Mouse (Mus musculus): ENCODE measurements around the gene Brca1.
"Not testable (repeated sequence)": the region's sequence is repeated elsewhere in the genome, so short reads cannot be mapped to it uniquely, and the experiment has no call there.

Gene Brca1

GRCm38 (mm10) chr11:101470206-101470605 is 81.5 kb downstream of the Brca1 start:
- DNase-seq (ENCODE audit: low spot score in 2 of 2), result no peak

- no peak for DNase-seq (ENCODE audit: low spot score in 2 of 2)
These were observed 82.6 kb downstream of the Brca1 start for GRCm38 (mm10) chr11:101469155-101469554.

- DNase-seq (ENCODE audit: low spot score in 2 of 2), result no peak
These were observed 83.0 kb downstream of the Brca1 start for GRCm38 (mm10) chr11:101468731-101469130.

GRCm38 (mm10) chr11:101468263-101468688 is 83.5 kb downstream of the Brca1 start:
- DNase-seq (ENCODE audit: low spot score in 2 of 2), result no peak

- DNase-seq (ENCODE audit: low spot score in 2 of 2), result peak; percentile 40 to 65
These were observed 84.1 kb downstream of the Brca1 start for GRCm38 (mm10) chr11:101467477-101468262.

- not testable (repeated sequence) for DNase-seq (ENCODE audit: low spot score in 2 of 2)
These were observed 85.2 kb downstream of the Brca1 start for GRCm38 (mm10) chr11:101466552-101466950.

GRCm38 (mm10) chr11:101465869-101466551 is 85.7 kb downstream of the Brca1 start, which contains the start of gene Vat1:
Gene Vat1, minus strand, starts transcription at chr11:101466230.
- peak; percentile 61 to 71 for DNase-seq (ENCODE audit: low spot score in 2 of 2)

GRCm38 (mm10) chr11:101465101-101465868 is 86.5 kb downstream of the Brca1 start:
- DNase-seq (ENCODE audit: low spot score in 2 of 2), result peak; percentile 41 to 53

GRCm38 (mm10) chr11:101464211-101465100 is 87.3 kb downstream of the Brca1 start, which contains the start of gene Rnd2:
Gene Rnd2, plus strand, starts transcription at chr11:101464999.
- no peak for DNase-seq (ENCODE audit: low spot score in 2 of 2)

GRCm38 (mm10) chr11:101462583-101463440 is 88.9 kb downstream of the Brca1 start:
- no peak for DNase-seq (ENCODE audit: low spot score in 2 of 2)

- no peak for DNase-seq (ENCODE audit: low spot score in 2 of 2)
These were observed 89.6 kb downstream of the Brca1 start for GRCm38 (mm10) chr11:101462141-101462540.

- DNase-seq (ENCODE audit: low spot score in 2 of 2), result no peak
These were observed 91.4 kb downstream of the Brca1 start for GRCm38 (mm10) chr11:101460321-101460720.

- DNase-seq (ENCODE audit: low spot score in 2 of 2), result no peak
These were observed 92.0 kb downstream of the Brca1 start for GRCm38 (mm10) chr11:101459716-101460115.

GRCm38 (mm10) chr11:101458217-101458616 is 93.5 kb downstream of the Brca1 start:
- DNase-seq (ENCODE audit: low spot score in 2 of 2), result no peak

GRCm38 (mm10) chr11:101457631-101458030 is 94.1 kb downstream of the Brca1 start:
- no peak for DNase-seq (ENCODE audit: low spot score in 2 of 2)

- no peak for DNase-seq (ENCODE audit: low spot score in 2 of 2)
These were observed 96.1 kb downstream of the Brca1 start for GRCm38 (mm10) chr11:101455627-101456026.

GRCm38 (mm10) chr11:101454702-101455101 is 97.1 kb downstream of the Brca1 start:
- DNase-seq (ENCODE audit: low spot score in 2 of 2), result no peak

GRCm38 (mm10) chr11:101452093-101452774 is 99.5 kb downstream of the Brca1 start:
- no peak for DNase-seq (ENCODE audit: low spot score in 2 of 2)

GRCm38 (mm10) chr11:101451536-101451935 is 100.2 kb downstream of the Brca1 start:
- no peak for DNase-seq (ENCODE audit: low spot score in 2 of 2)

All from spleen, postnatal 10 days (tissue).